Mouse (Mus musculus) olfactory bulb, adult 2 months (tissue): ENCODE measurements around the gene Tbx15.

Experiments
- CTCF ChIP-seq: fragments of 200-500 bp; IDR thresholded peaks from 2 replicates; pipeline ENCODE4 v1.5.1; 2012; ENCODE audit warnings: low read depth, mild to moderate bottlenecking, low read length, moderate library complexity; ENCODE audit not compliant: insufficient read depth
- POLR2A ChIP-seq: fragments of 200-500 bp; IDR thresholded peaks from 2 replicates; pipeline ENCODE4 v1.6.1; 2012; ENCODE audit warnings: mild to moderate bottlenecking, low read depth, low read length, moderate library complexity; ENCODE audit not compliant: insufficient read depth

GRCm38 (mm10) chr3:99247996-99248801, 8.0 kb downstream of the Tbx15 start:
- no peak for TF ChIP-seq CTCF
- TF ChIP-seq POLR2A, result no peak
